Mouse (Mus musculus) ES-CJ7 (cell line): ENCODE measurements around the gene Ctsll3.

Source experiments
- DNase-seq: peaks from one replicate; pipeline ENCODE4 v3.0.0; 2011; ENCODE audit warnings: low read depth, low spot score

The Ctsll3 gene

DNA sequence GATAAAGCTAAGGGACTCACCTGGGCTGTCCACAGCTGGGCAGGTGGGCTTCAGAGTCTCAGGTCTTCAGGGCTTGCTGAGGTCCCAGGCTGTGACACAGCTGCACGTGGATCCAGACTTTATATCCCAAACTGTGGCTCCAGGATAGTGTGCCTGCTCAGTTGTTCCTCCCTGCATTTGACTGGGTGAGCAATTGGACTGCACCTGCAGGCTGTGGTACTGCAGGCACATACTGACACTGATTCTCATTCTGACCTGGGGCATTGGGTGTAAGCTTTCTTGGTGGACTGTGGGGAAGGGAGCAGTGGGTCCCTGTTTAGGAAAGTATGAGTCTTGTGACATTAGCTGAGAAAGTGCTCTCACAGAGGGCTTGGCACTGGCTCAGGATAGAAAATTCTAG lies at the start of gene Ctsll3:
Gene Ctsll3, minus strand, starts transcription at position 101 of the 400 bp plus-strand sequence.
- DNase-seq, result no peak

GRCm38 (mm10) chr13:60848241-60849120 lies 45.8 kb upstream of the Ctsll3 start:
- no peak for DNase-seq

GRCm38 (mm10) chr13:60843153-60843552 lies 40.5 kb upstream of the Ctsll3 start:
- no peak for DNase-seq

GRCm38 (mm10) chr13:60842703-60843102 lies 40.1 kb upstream of the Ctsll3 start:
- no peak for DNase-seq

- DNase-seq, result no peak
These were observed 36.8 kb upstream of the Ctsll3 start for GRCm38 (mm10) chr13:60839353-60839902.

- DNase-seq, result peak; percentile 8
These were observed 23.4 kb upstream of the Ctsll3 start for GRCm38 (mm10) chr13:60826052-60826451.

DNA sequence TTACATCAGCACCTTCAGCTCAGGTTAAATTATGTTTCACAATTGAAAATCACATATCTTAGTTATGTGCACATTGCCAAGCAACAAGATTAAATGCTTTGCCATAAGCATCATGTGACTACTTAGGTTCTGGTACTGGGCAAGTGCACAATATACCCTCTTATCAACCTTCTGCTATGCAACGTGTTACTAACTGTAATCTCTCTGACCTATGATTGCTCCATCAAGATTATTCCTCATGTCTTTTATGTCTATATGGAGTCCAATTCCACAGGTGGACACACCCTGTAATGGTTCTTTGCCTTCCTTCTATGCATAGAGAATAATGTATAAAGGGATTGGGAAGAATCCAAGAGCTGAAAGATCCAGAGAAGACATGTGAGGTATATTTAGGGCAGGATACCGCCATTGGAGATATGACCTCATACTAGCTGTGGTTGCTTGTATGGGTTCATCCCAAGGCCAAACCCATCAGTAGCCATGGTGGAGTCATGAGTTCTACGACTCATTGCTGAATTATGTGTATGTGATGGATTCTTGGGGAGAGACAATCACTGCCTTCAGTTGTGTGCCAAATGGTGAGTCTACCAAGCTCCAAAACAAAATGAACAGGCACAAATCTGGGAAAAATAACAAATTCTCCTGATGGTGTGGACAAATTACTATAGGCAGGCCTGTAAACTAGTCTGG lies 18.0 kb upstream of the Ctsll3 start:
- DNase-seq, result no peak

- peak; percentile 42 for DNase-seq
These were observed 16.8 kb upstream of the Ctsll3 start for GRCm38 (mm10) chr13:60819469-60819868.

- DNase-seq, result no peak
These were observed 11.1 kb upstream of the Ctsll3 start for GRCm38 (mm10) chr13:60813722-60814121.

DNA sequence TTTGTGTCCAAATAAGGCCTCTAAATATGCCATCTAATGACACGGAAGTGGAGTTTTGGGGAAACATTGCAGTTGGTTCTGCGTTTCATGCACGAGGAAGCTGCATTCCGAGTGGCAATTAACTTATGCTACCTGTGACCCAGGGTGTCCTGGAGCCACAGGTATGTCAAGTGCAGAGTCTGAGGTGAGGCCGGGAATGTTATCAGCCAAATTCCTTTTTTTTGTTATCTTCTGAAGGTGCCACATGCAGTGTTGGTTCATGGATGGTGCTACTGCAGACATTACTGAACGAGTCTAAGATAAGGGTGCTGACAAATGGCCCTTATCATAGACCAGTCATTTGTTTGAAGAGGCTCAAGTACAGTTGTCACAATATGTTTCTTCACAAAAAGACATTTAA lies 10.1 kb upstream of the Ctsll3 start:
- no peak for DNase-seq

- DNase-seq, result no peak
These were observed 7.0 kb upstream of the Ctsll3 start for GRCm38 (mm10) chr13:60809690-60810089.

GRCm38 (mm10) chr13:60789466-60789865 lies 13.2 kb downstream of the Ctsll3 start:
- no peak for DNase-seq

DNA sequence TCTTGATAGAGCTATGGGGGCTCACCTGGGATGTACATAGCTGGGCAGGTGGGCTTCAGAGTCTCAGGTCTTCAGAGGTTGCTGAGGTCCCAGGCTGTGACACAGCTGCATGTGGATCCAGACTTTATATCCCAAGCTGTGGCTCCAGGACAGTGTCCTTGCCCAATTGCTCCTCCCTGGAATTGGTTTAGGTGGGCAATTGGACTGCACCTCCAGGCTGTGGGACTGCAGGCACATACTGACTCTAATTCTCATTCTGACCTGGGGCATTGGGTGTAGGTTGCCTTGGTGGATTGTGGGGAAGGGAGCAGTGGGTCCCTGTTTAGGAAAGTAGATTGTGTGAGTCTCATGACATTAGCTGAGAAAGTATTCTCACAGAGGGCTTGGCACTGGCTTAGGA lies 16.4 kb downstream of the Ctsll3 start, which contains the start of gene BC051665:
Gene BC051665, minus strand, starts transcription at position 101 of the 400 bp plus-strand sequence.
- no peak for DNase-seq

GRCm38 (mm10) chr13:60783301-60783700 lies 19.3 kb downstream of the Ctsll3 start:
- DNase-seq, result no peak

DNA sequence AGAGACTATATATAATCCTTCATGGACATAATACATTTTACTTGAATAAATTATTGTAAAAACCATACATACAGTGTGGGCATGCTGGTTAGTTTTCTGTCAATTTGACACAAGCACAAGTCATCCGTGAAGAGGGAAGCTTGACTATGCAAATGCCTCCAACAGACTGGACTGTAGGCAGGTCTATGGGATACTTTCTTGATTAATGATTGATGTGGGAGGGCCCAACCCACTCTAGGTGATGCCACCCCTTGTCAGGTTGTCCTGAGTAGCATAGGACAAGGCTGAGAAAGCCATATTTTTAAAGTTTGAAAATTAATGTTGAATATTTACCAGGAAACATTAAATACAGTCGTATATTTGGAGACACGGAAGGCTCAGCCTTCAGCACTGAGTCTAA lies 22.1 kb downstream of the Ctsll3 start:
- DNase-seq, result no peak

DNA sequence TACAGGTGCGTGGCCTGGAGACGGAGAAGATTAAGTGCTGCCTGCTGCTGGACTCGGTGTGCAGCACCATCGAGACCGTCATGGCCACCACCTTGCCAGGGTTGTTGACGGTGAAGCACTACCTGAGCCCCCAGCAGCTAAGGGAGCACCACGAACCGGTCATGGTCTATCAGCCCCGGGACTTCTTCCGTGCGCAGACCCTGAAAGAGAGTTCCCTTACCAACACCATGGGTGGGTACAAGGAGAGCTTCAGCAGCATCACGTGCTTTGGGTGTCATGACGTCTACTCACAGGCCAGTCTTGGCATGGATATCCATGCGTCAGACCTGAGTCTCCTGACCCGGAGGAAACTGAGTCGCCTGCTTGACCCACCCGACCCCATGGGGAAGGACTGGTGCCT lies 41.5 kb downstream of the Ctsll3 start:
- no peak for DNase-seq

DNA sequence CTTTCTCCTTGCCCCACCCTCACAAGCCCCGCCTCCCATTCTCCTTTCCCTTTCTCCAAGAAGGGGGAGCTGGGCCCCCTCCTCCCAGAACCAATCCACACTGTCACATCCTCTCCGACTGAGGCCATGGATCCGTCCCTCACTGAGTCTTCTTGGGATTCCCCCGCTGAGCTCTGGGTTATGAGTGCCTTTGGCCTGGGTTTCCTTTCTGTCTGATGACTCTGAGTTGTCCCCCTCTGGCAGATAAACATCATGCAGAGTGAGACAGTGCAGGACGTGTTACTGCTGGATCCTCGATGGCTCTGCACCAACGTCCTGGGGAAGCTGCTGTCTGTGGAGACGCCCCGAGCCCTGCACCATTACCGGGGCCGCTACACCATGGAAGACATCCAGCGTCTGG lies 42.3 kb downstream of the Ctsll3 start:
- no peak for DNase-seq

DNA sequence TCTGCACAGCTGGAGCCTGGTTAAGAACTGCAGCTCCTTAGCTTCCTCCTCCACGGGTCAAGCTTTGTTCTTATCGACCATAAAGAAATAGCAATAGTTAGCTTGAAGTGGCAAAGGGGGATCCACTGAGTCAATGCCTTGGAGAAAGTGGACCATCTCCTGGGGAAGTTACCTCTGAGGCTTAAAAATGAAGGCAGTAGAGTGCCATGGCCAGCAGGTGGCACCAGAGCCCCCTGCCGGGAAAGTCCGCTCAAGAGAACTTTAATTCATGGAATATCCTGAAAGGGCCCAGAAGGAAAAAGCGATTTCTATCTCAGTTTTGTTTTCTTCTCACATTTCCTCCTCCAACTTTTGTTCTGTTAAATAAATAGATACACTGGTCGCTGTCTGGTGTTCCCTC lies 43.5 kb downstream of the Ctsll3 start:
- peak; percentile 50 for DNase-seq

- DNase-seq, result no peak
These were observed 45.4 kb downstream of the Ctsll3 start for GRCm38 (mm10) chr13:60757292-60757691.

DNA sequence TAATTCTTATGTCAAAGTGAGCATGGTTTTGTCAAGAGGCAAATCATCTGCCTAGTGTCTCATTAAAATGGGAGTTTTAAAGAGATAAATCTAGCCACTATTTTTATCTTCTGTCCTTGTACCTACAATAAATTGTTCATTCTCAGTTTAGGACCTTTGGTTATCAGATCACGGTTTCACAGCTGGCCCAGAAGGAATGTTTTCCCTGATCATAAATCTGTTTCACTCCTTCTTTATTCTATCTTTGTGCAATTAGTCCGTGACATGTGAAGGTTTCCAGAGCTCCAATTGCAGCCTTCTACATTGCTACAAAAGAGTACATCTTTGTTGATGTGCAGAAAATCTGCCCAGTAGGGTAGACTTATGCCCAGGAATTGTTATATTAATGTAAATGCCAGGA lies 47.4 kb downstream of the Ctsll3 start:
- no peak for DNase-seq

DNA sequence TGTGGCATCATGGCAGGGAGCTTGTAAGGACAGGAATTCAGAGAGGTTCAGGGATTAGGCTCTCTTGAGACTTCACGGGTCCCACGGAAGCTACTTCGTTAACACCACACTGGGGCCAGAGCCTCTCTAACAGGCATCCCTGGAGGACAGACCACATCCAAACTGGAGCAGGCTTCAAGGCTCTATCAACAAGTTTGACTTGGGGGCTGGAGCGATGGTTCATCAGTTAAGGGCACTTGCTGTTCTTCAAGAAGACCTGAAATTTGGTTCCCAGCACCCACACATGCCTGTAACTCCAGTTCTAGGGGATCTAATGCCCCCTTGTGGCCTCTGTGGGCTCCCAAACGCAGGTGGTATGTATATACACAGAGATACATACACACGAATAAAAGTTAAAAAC lies 49.4 kb downstream of the Ctsll3 start:
- no peak for DNase-seq

- DNase-seq, result no peak
These were observed 51.7 kb downstream of the Ctsll3 start for GRCm38 (mm10) chr13:60750930-60751329.

DNA sequence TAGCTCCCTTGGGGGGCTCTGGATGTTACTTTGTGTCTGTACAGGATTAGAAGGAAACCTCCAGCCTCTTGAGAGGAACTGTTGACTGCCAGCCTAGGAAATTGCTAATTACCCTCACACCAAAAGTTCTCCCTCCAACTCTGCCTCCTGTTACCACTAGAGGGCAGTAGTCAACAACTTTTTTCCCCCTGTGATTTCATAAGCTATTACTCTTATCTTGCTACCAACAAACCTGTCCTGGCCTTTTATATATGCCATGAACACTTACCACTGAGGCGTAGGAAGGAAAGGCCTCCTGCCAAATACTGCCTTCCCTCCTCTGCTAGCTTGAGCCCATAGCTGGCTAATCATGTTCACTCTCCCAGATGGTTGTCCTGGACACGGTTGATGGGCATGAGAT lies 54.1 kb downstream of the Ctsll3 start:
- DNase-seq, result peak; percentile 28
